Mouse (Mus musculus) CH12.LX (cell line): ENCODE results near the gene Cenpe. TPM values are rescaled to one million over a fixed set of nuclear protein-coding genes. Genes with fewer than 3 reads are reported as not detected.

Experiments
- DNase-seq: peaks from one replicate; pipeline ENCODE4 v3.0.0-alpha.2; 2013; ENCODE audit errors: extremely low read depth
- H3K27ac ChIP-seq: 2 replicates; pipeline ENCODE4 v1.5.1; 2012; ENCODE audit warnings: low read depth, mild to moderate bottlenecking, control low read depth, moderate library complexity; ENCODE audit not compliant: insufficient read depth
- H3K27me3 ChIP-seq: replicated peaks from 2 replicates; pipeline ENCODE3; 2012; ENCODE audit warnings: inconsistent platforms
- H3K36me3 ChIP-seq, 2 experiments: replicated peaks in 1 of 2; 2 replicates each; pipeline versions ENCODE3 to v1.6.1; 2012; ENCODE audit warnings: inconsistent platforms in 1 of 2, low read length in 1 of 2, mild to moderate bottlenecking in 1 of 2, mixed read lengths in 1 of 2, moderate library complexity in 1 of 2; ENCODE audit not compliant: control insufficient read depth in 1 of 2, insufficient read depth in 1 of 2
- H3K4me1 ChIP-seq, 2 experiments: 2 replicates each; pipeline ENCODE4 v1.6.1; 2012; ENCODE audit warnings: inconsistent platforms in 1 of 2, moderate library complexity in 1 of 2; ENCODE audit not compliant: insufficient read depth in 2 of 2, control insufficient read depth in 1 of 2
- H3K4me2 ChIP-seq: 2 replicates; pipeline ENCODE4 v1.6.1; 2012; ENCODE audit warnings: low read depth, mild to moderate bottlenecking, control low read depth; ENCODE audit not compliant: poor library complexity, insufficient read depth, severe bottlenecking
- H3K4me3 ChIP-seq, 3 experiments: fragments of 150-350 bp in 1 of 3; sonication (generic) in 1 of 3; replicated peaks in 1 of 3; 2 replicates each; pipeline versions ENCODE3 to v1.5.1; 2011 to 2012; ENCODE audit warnings: low read depth in 2 of 3, low read length in 2 of 3, mild to moderate bottlenecking in 2 of 3, moderate library complexity in 2 of 3, control low read depth in 1 of 3, improper control_type of control experiment in 1 of 3, inconsistent platforms in 1 of 3, mixed read lengths in 1 of 3; ENCODE audit not compliant: poor library complexity in 1 of 3
- H3K79me2 ChIP-seq: replicated peaks from 2 replicates; pipeline ENCODE4 v1.6.1; 2012; ENCODE audit warnings: mild to moderate bottlenecking, moderate library complexity; ENCODE audit not compliant: control insufficient read depth, poor library complexity, insufficient read depth, severe bottlenecking; ENCODE audit errors: extremely low read depth
- H3K9ac ChIP-seq: 2 replicates; pipeline ENCODE4 v1.6.1; 2012; ENCODE audit warnings: low read depth, mild to moderate bottlenecking, control low read depth, moderate library complexity; ENCODE audit not compliant: insufficient read depth
- H3K9me3 ChIP-seq: replicated peaks from 2 replicates; pipeline ENCODE3; 2012; ENCODE audit warnings: low read length, inconsistent platforms, mixed read lengths
- CHD1 ChIP-seq: IDR thresholded peaks from 2 replicates; pipeline ENCODE4 v1.6.1; 2012; ENCODE audit warnings: low read depth, low read length, improper control_type of control experiment, inconsistent platforms
- CHD2 ChIP-seq: IDR thresholded peaks from 2 replicates; pipeline ENCODE4 v1.6.1; 2011; ENCODE audit warnings: low read length, improper control_type of control experiment
- CTCF ChIP-seq, 2 experiments: IDR thresholded peaks in 1 of 2; conservative IDR thresholded peaks in 1 of 2; 2 replicates each; pipeline ENCODE4 v1.5.1; 2011 to 2012; ENCODE audit warnings: low read depth in 2 of 2, low read length in 2 of 2, improper control_type of control experiment in 1 of 2, inconsistent platforms in 1 of 2, mild to moderate bottlenecking in 1 of 2, moderate library complexity in 1 of 2
- E2F4 ChIP-seq: IDR thresholded peaks from 2 replicates; pipeline ENCODE4 v1.6.1; 2011; ENCODE audit warnings: low read depth, low read length, improper control_type of control experiment; ENCODE audit not compliant: insufficient replicate concordance
- ELF1 ChIP-seq: IDR thresholded peaks from 2 replicates; pipeline ENCODE4 v1.6.1; 2014; ENCODE audit warnings: low read depth, mild to moderate bottlenecking, inconsistent platforms, low read length, improper control_type of control experiment
- EP300 ChIP-seq: IDR thresholded peaks from 2 replicates; pipeline ENCODE4 v1.6.1; 2011; ENCODE audit warnings: low read length, improper control_type of control experiment
- GABPA ChIP-seq: IDR thresholded peaks from 2 replicates; pipeline ENCODE4 v1.6.1; 2012; ENCODE audit warnings: low read depth, low read length, improper control_type of control experiment, inconsistent platforms; ENCODE audit not compliant: insufficient replicate concordance
- HCFC1 ChIP-seq: IDR thresholded peaks from 2 replicates; pipeline ENCODE4 v1.6.1; 2012; ENCODE audit warnings: low read depth, mild to moderate bottlenecking, inconsistent platforms, low read length, improper control_type of control experiment
- IRF4 ChIP-seq: IDR thresholded peaks from 2 replicates; pipeline ENCODE4 v1.6.1; 2014; ENCODE audit warnings: low read depth, mild to moderate bottlenecking, inconsistent platforms, low read length, improper control_type of control experiment
- JUN ChIP-seq: IDR thresholded peaks from 2 replicates; pipeline ENCODE4 v1.6.1; 2011; ENCODE audit warnings: low read depth, mild to moderate bottlenecking, low read length, improper control_type of control experiment, moderate library complexity; ENCODE audit not compliant: insufficient read depth
- JUND ChIP-seq: conservative IDR thresholded peaks from 2 replicates; pipeline ENCODE4 v1.6.1; 2011; ENCODE audit warnings: low read depth, low read length, improper control_type of control experiment
- KAT2A ChIP-seq: IDR thresholded peaks from 2 replicates; pipeline ENCODE4 v1.6.1; 2012; ENCODE audit warnings: low read length, improper control_type of control experiment, inconsistent platforms; ENCODE audit not compliant: insufficient replicate concordance
- MAFK ChIP-seq: IDR thresholded peaks from 2 replicates; pipeline ENCODE4 v1.6.1; 2011; ENCODE audit warnings: low read length, improper control_type of control experiment; ENCODE audit not compliant: insufficient replicate concordance
- MAX ChIP-seq: IDR thresholded peaks from 2 replicates; pipeline ENCODE4 v1.6.1; 2011; ENCODE audit warnings: low read length, improper control_type of control experiment
- MAZ ChIP-seq: IDR thresholded peaks from 2 replicates; pipeline ENCODE4 v1.6.1; 2012; ENCODE audit warnings: low read depth, mild to moderate bottlenecking, inconsistent platforms, low read length, improper control_type of control experiment, moderate library complexity
- MXI1 ChIP-seq: IDR thresholded peaks from 2 replicates; pipeline ENCODE4 v1.6.1; 2011; ENCODE audit warnings: mild to moderate bottlenecking, low read depth, low read length, improper control_type of control experiment
- NELFE ChIP-seq: IDR thresholded peaks from 2 replicates; pipeline ENCODE4 v1.6.1; 2011; ENCODE audit warnings: low read depth, low read length, improper control_type of control experiment
- NRF1 ChIP-seq: IDR thresholded peaks from 2 replicates; pipeline ENCODE4 v1.6.1; 2014; ENCODE audit warnings: low read depth, mild to moderate bottlenecking, inconsistent platforms, low read length, improper control_type of control experiment, moderate library complexity
- PAX5 ChIP-seq: IDR thresholded peaks from 2 replicates; pipeline ENCODE4 v1.6.1; 2012; ENCODE audit warnings: low read length, inconsistent platforms, mixed read lengths
- RAD21 ChIP-seq: IDR thresholded peaks from 2 replicates; pipeline ENCODE4 v1.6.1; 2011; ENCODE audit warnings: low read depth, mild to moderate bottlenecking, low read length, improper control_type of control experiment, moderate library complexity
- RCOR1 ChIP-seq: conservative IDR thresholded peaks from 2 replicates; pipeline ENCODE4 v1.6.1; 2012; ENCODE audit warnings: low read depth, mild to moderate bottlenecking, inconsistent platforms, low read length, improper control_type of control experiment
- SIN3A ChIP-seq: IDR thresholded peaks from 2 replicates; pipeline ENCODE4 v1.6.1; 2012; ENCODE audit warnings: low read length, improper control_type of control experiment, inconsistent platforms
- SMC3 ChIP-seq: IDR thresholded peaks from 2 replicates; pipeline ENCODE4 v1.6.1; 2011; ENCODE audit warnings: low read depth, low read length, improper control_type of control experiment
- TCF12 ChIP-seq: IDR thresholded peaks from 2 replicates; pipeline ENCODE4 v1.6.1; 2014; ENCODE audit warnings: low read depth, mild to moderate bottlenecking, inconsistent platforms, low read length, improper control_type of control experiment
- UBTF ChIP-seq: IDR thresholded peaks from 2 replicates; pipeline ENCODE4 v1.6.1; 2012; ENCODE audit warnings: low read depth, mild to moderate bottlenecking, inconsistent platforms, low read length, improper control_type of control experiment, moderate library complexity
- USF2 ChIP-seq: conservative IDR thresholded peaks from 2 replicates; pipeline ENCODE4 v1.6.1; 2011; ENCODE audit warnings: low read depth, low read length, improper control_type of control experiment
- ZC3H11A ChIP-seq: IDR thresholded peaks from 2 replicates; pipeline ENCODE4 v1.6.1; 2012; ENCODE audit warnings: low read depth, mild to moderate bottlenecking, inconsistent platforms, low read length, improper control_type of control experiment
- ZKSCAN1 ChIP-seq: IDR thresholded peaks from 2 replicates; pipeline ENCODE4 v1.6.1; 2012; ENCODE audit warnings: low read depth, inconsistent platforms, low read length, improper control_type of control experiment, borderline replicate concordance
- ZMIZ1 ChIP-seq: IDR thresholded peaks from 2 replicates; pipeline ENCODE4 v1.6.1; 2012; ENCODE audit warnings: low read depth, mild to moderate bottlenecking, inconsistent platforms, low read length, improper control_type of control experiment
- dilution Hi-C: fragments of 300-500 bp; cut with MboI; formaldehyde crosslinking; loops from 2 replicates; pipeline ENCODE4 v1.14.3; 2020; ENCODE audit warnings: low sequenced_read_pairs; ENCODE audit not compliant: extremely low pct_unique_long_range_greater_than_20kb, extremely low pct_ligation_motif_present
- in situ Hi-C: fragments of 300-500 bp; cut with MboI; formaldehyde crosslinking; loops from 3 replicates; pipeline ENCODE4 v1.14.3; 2019; ENCODE audit warnings: low sequenced_read_pairs, low pct_ligation_motif_present, low pct_unique_long_range_greater_than_20kb, mixed read lengths
- polyA plus RNA-seq: library from polyadenylated mRNA; unstranded; fragments of >175 nt; gene quantifications from 2 replicates; pipeline ENCODE4 v1.2.1, GENCODE M21; 2012; ENCODE audit warnings: low read depth; ENCODE audit not compliant: insufficient read length
- total RNA-seq, 2 experiments: library from RNA; depleted of rRNA; stranded (reverse); fragments of 300-350 nt in 1 of 2; fragments of >200 nt in 1 of 2; gene quantifications; 2 replicates each; pipeline ENCODE4 v1.2.3; 2012 to 2014

Gene Cenpe
- total and polyA plus RNA-seq, 3 experiments = 47.0 to 81.1 (median 73.8) TPM

DNA sequence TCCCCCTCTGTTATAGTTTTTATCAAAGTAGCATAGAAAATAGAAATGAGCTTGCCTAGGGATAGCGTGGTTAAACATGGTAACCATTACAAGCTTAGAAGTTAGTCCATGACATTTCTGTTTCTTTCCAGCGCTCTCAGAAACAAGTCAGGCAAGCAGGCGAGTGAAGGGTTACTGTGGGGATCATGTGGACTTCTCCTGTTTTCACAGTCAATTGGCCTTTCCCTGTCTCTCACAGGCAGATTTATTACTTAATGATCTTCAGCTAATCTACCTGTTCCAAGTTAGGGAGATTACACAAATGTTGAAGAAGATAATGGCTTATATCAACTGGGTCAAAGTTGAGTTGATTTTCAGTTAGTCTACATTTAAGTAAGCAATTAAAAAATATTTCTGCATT lies 20.1 kb downstream of the Cenpe start:
- dilution Hi-C loops = no loop called here
- H3K4me3 ChIP-seq = no peak overlapping the region
- no peak overlapping the region for H3K9ac ChIP-seq
- H3K36me3 ChIP-seq = peaks cover 60 to 85% of the 10 kb centered on the region in 2 experiments
- H3K27ac ChIP-seq = no peak overlapping the region
- no peak for DNase-seq
- in situ Hi-C loops = no loop called here
- no peaks in the 10 kb centered on the region for H3K9me3 ChIP-seq
- H3K79me2 ChIP-seq = no peaks in the 10 kb centered on the region
- no peak overlapping the region for H3K4me2 ChIP-seq
- TF ChIP-seq RCOR1 (no peak), MAFK (no peak), JUN (no peak), RAD21 (no peak), TCF12 (no peak), UBTF (no peak), CHD2 (no peak), IRF4 (no peak), NRF1 (no peak), KAT2A (no peak), ZMIZ1 (no peak), SIN3A (no peak), USF2 (no peak), MAX (no peak), GABPA (no peak), ZC3H11A (no peak), MXI1 (no peak), PAX5 (no peak), E2F4 (no peak)
- TF ChIP-seq, all 38 proteins: peak for 0
- Histone ChIP-seq H3K27me3 (no peaks in the 10 kb centered on the region), H3K4me1 (no peaks in the 10 kb centered on the region)

DNA sequence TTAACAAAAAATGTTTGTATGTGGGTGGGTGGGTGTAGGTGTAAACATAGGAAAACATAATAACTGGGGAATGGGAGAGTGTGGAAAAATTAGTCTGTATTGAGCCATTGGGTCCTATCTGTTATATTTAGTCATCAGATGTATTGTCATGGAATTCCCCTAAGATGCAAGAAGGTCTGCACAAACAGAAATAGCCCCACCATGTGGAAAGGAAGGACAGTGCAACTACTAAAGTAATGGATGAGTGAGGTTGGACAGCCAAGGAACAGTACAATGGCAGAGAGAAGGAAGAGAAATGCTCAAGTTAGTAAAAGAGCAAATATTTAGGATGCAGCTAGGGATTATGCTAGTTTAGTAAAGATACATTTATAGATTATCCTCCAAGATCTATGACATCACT lies 33.4 kb downstream of the Cenpe start:
- H3K36me3 ChIP-seq = peaks cover 71 to 97% of the 10 kb centered on the region in 2 experiments
- in situ Hi-C loops = no loop called here
- H3K9ac ChIP-seq = no peak overlapping the region
- no peaks in the 10 kb centered on the region for H3K9me3 ChIP-seq
- DNase-seq = peak; percentile 63
- dilution Hi-C loops = no loop called here
- peaks cover 3% of the 10 kb centered on the region; the same call in 1 of the 2 replicates for H3K79me2 ChIP-seq
- H3K27me3 ChIP-seq = no peaks in the 10 kb centered on the region
- no peak overlapping the region for H3K4me2 ChIP-seq
- TF ChIP-seq MAZ (0 out of 2 replicates have a peak, but pooled peaks have one; percentile 8), E2F4 (no peak), JUND (no peak), RAD21 (peak; percentile 38), ZC3H11A (no peak), NELFE (no peak), ZKSCAN1 (no peak), NRF1 (no peak), HCFC1 (no peak), CHD1 (no peak), GABPA (no peak), CHD2 (no peak), ELF1 (no peak), IRF4 (no peak), TCF12 (no peak), CTCF (conservative IDR thresholded peaks at IDR 0.05 in 1 of 2, IDR thresholded peaks at IDR 0.05 in 1 of 2; ENCODE audit: low read depth in 2 of 2, low read length in 2 of 2) (peak; percentile 62 to 75), JUN (no peak), EP300 (no peak), SMC3 (peak; percentile 27; the same call in 1 of the 2 replicates)
- H3K27ac ChIP-seq = peak overlapping the region; percentile 76; the same call in 1 of the 2 replicates
- peaks cover 14 to 34% of the 10 kb centered on the region in 2 experiments; a peak in 3 of 4 replicates for H3K4me1 ChIP-seq
- no peak overlapping the region for H3K4me3 ChIP-seq
